Mouse (Mus musculus) WW6 (cell line): ENCODE measurements around the gene Metrnl.
A peak's percentile ranks its signal among the peaks of the same experiment; 100 is the strongest.
"Not testable (repeated sequence)": the region's sequence is repeated elsewhere in the genome, so short reads cannot be mapped to it uniquely, and the experiment has no call there.

Source experiments
- DNase-seq: peaks from one replicate; pipeline ENCODE4 v3.0.0-alpha.2; 2013; ENCODE audit warnings: low read depth, low spot score

The Metrnl gene

DNA sequence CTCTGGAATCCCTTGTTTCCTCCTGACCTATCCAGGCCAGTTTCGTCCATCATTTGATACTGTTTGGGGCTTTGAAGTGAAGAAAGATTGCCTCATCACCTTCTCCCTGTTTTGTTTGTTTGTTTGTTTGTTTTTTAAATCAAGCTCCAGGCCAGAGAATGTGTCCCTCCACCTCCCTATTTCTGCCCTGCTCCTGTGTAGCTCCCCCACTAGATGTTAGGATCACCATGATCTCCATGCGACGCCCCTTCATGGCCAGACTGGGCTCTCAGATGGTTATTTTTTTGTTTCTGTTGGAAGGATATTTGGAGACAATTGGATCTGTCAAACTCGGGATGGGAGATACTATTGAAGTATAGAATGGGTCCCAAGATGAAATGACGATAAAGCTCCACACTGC lies at the start of gene Metrnl:
Gene Metrnl (plus strand): TSS at position 301 of the 400 bp plus-strand sequence.
- no peak for DNase-seq

DNA sequence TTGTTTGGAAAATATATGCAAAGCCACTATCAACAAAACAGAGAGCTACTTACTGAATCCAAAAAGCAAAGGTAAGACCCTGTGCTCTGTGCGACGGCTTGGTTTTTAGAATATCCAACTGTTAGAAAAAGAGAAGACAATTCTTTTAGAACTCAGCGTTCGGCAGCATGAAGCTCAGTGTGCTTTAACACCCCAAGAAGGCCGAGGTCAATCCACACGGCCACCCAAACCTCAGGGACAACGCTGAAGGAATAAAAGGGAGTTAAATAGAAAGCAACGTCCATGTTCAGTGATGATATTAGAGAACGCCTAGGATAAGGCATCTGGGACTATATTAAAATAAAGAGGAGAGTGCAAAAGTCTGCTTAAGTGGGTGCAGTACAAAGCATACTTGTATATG lies 49.8 kb upstream of the Metrnl start:
- DNase-seq, result no peak

DNA sequence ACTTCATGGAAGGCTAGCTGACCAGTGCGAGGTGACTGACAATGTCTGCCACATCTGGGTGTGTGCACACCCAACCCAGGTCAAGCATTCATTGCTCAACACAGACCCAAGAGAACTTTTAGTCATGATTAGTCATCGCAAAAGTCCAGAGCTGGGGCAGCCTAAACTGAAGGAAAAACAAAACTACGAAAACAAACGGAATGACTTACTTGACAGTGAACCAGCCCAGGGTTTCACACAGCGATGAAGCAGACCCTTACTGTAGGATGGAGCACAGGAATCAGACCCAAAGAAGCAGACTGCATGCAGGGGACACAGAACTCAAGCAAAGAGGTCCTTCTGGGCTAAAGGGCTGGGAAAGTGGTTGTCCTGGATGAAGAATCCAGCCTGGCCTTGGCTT lies 49.4 kb upstream of the Metrnl start:
- DNase-seq, result no peak

DNA sequence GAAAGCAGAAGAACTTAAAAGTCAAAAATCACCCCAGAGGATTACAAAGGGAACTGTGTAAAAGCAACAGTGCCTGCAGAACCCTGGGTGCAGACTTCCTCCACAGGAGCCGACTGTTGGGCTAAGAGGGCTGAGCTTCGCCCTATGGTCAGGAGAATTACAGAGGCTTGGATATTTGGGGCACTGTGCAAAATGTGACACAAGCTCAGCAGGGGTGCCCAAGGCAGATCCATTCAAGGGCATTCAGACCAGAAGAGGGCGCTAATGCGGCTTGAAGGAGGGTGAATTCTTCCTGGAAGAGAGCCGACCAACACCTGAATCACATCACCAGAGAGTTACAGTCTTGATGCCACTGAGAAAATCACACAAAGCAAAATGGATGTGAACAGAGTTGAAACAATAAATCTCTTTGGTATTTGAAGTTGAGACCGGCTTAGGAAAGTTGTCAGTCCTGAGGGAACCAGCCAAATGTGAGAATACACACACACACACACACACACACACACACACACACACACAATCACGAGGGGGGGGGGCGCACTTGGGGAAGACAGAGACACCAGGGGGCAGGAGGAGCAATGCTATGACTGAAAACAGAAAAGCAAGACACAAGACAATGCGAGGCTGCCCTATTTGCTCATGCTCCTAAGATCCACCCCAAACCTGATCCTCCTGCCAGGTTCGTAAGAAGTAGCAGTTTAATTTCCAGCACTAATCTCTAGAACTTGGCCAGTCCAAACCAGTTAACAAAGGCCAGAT lies 48.6 kb upstream of the Metrnl start:
- peak; percentile 67 for DNase-seq

DNA sequence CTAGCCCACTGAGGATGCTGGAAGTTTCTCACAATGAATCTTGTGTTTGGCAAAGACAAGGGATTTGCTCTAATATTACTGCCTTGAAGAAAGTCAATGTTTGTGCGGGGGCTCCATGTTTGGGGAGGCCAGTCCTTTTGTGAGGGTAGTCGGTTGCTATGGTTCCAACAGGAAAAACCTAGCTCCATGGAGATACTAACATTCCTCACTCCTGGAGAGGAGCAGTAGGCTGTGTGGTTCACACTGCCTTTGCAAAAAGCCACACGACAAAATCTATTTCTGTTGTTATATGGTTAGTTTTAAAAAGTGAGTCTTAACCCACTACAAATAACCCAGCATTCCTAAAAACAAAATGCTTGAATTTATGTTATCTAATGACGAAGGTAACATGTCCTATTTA lies 47.7 kb upstream of the Metrnl start:
- no peak for DNase-seq

DNA sequence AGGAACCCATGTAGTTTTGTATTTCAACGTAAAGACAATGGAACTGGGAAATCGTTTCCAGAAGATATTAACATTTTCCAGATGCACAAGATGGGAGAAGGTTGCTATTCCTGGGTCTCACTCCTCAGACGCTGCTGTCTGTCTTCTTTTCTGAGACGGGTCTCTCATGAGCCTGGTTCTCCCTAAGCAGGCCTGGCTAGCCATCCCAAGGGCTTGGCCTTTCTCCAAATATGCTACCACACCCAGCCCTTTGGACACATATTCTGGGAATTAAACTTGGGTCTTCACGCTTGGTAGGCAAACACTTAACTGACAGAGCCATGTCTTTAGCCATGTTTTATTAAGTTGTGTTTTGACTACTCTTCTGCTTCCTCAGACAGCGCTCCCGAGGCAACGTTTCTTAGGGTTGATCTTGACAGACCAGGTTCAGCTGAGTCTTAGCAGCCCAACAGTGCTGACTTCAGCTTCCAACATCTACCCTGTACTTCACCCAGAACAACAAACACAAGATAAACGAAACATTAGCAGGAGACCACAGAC lies 46.9 kb upstream of the Metrnl start:
- DNase-seq, result no peak

DNA sequence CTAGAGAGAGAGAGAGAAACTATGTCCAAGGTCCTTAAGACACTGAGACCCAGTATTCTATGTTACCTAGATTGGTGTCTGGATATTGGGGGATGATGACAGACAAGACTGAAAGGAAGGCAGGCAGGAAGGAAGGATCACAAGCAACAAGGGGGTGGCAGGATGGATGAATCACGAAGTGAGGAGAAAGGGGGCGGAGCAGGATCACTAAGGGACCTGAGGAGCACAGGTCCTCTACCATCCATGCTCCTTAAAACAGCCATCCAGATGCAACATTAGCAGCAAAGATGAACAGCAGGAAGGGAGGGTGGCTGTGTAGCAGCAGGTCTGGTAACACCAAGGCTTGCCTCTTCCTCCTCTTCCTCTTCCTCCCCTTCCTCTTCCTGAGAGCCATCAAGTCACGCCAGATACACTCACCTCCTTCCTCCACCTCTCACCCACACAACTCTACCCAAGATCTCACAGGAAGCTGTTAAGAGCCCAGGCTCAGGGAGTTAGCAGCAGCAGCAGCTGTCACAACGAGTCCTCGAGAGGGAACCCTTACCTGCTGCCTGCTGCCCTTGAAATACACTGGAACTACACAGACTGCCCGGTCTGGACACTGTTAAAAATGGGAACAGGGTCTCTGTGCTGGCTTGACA lies 46.1 kb upstream of the Metrnl start:
- no peak for DNase-seq

DNA sequence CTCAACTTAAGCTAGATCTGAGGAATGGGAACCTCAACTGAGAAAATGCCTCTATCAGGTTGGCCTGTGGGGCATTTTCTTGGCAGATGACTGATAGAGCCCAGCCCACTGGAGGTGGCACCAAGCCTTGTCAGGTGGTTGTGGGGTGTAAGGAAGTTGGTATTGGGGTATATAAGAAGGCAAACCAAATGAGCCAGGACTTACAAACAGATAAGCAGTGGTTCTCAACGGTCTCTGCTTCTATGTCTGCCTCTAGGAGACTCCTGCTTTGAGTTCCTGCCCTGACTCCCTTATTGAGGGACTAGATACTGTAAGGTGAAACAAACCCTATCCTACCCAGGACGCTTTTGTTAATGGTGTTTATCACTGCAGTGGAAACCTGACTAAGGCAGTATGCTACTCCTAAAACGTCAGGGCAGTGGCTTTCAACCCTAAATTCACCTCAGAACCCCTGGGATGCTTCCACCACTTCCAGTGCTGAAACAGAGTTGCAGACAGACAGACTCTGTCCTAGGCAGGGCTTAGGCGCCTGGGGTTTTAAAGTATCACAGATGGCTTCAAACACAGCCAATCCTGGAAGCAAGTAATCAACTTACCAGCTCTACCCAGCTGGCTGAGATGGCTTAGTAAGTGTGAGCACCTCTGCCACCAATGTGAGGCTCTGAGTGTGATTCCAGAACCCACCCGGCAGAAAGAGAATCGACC lies 45.4 kb upstream of the Metrnl start:
- DNase-seq, result no peak

DNA sequence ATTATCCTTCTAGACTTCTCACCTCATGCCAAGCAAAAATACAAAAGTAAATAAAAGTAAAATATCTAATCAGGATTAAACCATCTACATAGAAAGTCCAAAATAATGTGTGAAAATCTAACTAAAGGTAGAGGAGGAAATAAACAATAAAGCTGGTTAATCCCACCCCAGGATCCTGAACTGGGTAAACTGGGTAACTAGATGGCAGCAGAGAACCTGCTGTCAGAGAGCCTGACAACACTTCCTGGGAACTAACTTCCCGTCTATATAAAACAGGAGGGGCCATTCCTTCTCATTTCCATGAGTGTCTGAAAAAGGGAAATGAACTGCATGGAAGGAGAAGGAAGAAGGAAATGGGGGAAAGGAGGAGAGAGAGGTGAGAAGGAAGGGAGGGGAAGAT lies 43.2 kb upstream of the Metrnl start:
- DNase-seq, result no peak

DNA sequence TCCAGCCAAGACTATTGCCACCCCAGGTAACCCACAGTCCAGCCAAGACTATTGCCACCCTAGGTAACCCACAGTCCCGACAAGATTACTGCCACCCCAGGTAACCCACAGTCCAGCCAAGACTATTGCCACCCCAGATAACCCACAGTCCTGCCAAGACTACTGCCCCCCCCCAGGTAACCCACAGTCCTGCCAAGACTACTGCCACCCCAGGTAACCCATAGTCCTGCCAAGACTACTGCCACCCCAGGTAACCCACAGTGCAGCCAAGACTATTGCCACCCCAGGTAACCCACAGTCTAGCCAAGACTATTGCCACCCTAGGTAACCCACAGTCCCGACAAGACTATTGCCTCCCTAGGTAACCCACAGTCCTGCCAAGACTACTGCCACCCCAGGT lies 40.7 kb upstream of the Metrnl start:
- not testable (repeated sequence) for DNase-seq

DNA sequence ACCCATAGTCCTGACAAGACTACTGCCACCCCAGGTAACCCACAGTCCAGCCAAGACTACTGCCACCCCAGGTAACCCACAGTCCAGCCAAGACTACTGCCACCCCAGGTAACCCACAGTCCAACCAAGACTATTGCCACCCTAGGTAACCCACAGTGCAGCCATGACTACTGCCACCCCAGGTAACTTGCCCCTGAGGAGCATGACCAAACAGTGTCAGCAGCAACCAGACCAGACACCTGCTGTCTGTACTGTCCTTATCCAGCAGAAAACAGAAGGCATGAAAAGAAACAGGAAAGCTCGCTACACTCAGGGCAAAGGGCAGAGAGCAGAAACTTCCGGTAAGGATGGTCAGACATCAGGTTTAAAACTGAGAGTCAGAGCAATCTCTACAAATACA lies 40.2 kb upstream of the Metrnl start:
- no peak for DNase-seq

DNA sequence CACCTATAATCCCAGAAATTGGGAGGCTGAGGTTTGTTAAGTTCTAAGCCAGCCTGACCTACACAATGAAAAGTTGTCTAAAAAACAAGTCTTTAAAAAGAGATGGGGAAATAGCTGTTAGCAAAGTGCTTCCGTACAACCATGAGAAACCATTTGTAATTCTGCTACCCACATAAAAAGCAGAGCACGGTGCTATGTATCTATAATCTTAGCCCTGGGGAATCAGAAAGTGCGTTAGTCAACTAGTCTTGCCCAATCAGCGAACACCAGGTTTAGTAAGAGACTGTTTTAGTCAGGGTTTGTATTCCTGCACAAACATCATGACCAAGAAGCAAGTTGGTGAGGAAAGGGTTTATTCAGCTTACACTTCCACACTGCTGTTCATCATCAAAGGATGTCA lies 33.8 kb upstream of the Metrnl start:
- DNase-seq, result no peak

DNA sequence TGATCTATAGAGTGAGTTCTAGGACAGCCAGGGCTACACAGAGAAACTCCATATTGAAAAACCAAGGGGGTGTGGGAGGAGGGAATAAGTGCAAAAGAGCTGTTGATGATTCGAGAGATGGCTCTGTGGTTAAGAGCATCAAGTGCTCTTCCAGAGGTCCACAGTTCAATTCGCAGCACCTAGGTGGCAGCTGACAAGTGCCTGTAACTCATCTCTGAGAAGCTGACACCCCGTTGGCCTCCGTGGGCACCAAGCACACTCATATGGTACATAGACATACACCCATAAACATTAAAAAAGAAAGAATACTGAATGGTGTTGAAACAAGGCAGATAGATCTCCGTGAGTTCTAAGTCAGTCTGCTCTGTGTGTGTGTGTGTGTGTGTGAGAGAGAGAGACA lies 32.6 kb upstream of the Metrnl start:
- DNase-seq, result no peak

DNA sequence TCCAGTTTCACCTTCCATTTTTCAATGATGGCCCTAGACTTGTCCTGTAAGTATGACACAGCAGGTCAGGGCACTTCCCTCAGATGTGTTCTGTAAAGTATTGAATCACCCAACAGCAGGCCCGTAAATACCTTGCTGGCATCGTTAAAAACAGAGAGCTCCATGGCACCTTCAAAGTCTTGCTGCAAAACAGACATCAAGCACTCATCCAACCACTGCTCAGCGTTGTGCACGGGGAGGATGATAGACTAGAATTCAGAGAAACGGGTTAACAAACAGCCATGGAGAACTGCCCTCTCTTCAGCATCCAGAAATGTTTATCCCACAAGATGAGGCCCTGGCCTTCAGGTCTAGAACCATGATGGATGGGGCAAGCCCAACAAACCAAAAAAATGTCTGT lies 30.4 kb upstream of the Metrnl start:
- DNase-seq, result no peak

DNA sequence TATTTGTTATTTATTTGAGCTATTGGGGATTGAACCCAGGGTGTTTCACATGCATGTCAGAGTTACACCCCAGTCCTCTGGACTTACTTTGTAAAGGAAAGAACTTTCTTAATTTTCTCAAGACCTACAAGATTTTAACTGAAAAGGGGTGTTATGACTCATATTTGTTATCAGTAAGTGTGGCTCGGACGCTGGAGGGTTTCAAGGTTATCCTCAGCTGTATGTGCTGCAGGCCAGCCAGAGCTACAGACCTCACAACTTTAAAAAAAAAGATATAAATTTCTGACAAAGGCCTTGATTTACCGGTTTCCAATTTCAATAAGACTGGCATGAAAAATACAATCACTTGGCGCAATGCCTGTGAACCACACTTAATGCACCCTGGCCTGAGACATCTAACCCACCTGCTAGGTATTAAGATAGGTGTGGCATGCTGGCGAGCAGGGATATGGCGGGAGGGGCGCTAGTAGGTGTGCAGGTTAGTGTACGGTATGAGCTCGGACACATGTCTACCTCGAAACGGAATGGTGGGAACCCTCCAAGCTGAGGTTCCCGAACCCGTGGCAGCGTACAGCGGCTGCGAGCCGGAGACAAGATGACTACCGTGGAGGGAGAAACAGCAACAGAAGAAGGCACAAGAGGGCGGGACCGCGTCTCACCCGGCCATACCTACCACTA lies 28.9 kb upstream of the Metrnl start:
- DNase-seq, result no peak

DNA sequence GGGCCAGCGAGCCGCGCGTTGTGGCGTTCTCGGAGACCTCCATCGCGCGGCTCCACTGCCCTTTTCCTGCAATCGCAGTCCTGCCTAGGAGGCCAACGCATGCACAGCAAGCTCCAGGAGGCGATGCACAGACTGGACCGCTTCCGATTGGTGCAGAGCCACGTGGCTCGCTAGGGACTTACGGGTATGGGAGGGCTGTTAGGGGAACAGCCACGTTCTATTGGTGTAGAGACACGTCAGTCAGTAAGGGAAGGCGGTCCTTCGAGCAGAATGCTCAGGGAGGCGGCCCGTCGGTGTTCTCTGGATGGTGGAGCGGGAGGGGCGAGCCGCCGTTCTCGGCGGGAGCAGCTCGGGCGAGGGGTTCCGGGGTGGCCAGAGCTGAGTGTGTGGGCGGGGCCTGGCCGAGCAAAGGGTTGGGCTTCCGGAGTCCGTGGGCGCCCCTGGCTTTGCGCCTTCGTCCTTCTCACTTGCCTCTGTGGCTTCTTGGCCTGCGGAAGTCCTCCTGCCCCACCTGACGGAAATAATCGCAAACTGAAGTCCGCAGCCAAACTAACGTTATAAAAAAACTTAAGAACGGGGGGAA lies 28.3 kb upstream of the Metrnl start, which contains the start of gene B3gntl1:
Gene B3gntl1 (minus strand): TSS at position 164 of the 583 bp plus-strand sequence.
- DNase-seq, result peak; percentile 100

DNA sequence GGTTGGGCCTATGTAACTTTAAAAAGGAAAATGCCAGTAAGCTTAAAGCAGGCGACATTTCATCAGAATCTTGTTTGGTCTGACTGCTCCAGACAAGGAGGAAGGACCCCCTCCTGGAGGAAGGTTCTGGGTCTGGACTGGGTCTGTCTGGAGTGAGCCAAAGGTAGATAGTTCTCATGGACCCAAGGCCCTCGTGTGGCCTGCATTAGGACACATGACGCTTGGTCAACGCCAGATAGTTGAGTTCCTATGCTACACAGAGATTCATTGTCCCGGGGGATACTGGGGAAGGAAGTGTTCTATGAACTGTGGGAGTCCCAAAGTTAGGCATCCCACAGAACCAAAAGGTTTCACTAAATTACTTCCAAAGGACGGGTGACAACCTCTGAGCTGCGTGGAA lies 27.7 kb upstream of the Metrnl start:
- DNase-seq, result no peak

DNA sequence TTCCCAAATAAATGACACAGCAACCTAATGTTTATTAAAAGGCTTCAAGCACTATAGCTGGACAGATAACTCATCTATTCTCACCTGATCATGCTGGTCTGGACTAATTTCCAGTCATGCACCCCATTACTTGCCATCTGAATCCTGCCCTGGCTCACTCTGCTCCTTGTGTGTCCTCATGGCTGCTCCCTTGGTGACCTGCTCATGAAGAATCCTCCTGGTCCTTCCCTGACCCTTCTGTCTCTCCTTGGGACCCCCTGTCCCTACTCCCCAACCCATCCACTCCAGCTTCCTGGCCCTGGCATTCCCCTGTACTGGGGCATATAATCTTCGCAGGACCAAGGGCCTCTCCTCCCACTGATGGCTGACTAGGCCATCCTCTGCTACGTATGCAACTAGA lies 24.5 kb upstream of the Metrnl start:
- DNase-seq, result no peak

DNA sequence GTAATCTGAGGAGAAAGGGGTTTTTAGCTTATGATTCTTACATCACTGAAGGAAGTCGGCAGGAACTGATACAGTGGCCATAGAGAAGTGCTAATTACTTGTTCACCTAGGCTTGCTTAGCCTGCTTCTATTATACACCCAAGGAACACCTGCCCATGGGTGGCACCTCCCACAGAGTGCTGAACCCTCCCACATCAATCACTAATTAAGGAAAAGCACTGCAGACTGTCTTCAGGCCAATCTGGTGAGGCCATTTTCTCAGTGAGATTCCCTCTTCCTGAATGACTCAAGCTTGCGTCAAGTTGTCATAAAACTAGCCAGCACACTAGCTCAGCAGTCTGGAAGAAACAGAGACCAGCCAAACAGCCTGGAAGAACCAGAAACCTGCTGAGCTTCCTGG lies 21.8 kb upstream of the Metrnl start:
- no peak for DNase-seq

DNA sequence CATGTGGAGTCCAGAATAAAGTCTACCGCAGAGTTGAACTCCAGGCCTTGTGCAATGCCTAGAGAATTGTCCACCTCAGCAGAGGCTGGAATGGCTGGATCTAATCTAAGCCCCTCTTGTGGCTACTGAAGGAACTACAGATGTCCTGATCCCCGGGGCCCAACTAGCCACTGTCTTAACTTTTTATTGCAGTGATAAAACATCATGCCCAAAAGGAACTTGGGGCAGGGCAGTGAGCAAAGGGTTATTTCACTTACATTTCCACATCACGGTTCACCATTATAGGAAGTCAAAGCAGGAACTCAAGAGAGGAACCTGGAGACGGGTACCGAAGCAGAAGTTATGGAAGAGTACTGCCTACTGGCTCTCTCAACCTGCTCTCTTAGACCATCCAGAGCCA lies 20.6 kb upstream of the Metrnl start:
- DNase-seq, result no peak

DNA sequence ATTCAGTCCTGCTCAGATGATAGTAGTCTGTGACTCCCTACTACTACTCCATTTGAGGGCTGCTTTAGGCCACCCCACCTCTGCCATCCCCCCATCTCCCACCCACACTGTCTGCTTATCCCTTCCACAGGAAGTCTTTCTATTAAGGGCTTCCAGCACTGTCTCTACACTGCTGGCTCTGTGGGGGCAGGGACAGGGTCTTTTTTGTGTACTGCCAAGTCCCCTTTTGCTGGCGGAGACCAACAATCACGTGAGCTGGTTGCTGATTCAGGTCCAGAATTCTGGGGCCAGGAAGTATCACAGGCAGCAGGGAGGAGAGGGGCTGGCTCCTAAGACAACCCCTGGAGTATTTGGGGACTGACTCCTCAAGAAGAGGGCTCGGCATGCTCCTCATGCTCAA lies 18.1 kb upstream of the Metrnl start:
- DNase-seq, result no peak
